Mouse (Mus musculus): ENCODE measurements around the gene Clic1. TPM values are rescaled to one million over a fixed set of nuclear protein-coding genes. Genes with fewer than 3 reads are reported as not detected.

The Clic1 gene
- 25.1 TPM for polyA plus RNA-seq (2014; fragmentation: Illumina TruSeq; extraction: RNeasy Lipid Tissue Mini Kit (QIAGEN cat#74804))

GRCm38 (mm10) chr17:35049561-35050016 is at the start of gene Clic1:
Gene Clic1, plus strand, starts transcription at chr17:35049966.

GRCm38 (mm10) chr17:35000717-35001451 is 48.9 kb upstream of the Clic1 start, which contains the start of gene Vars:
Gene Vars, plus strand, starts transcription at chr17:35000987.

GRCm38 (mm10) chr17:35016376-35016775 is 33.4 kb upstream of the Clic1 start, which contains the start of gene Vwa7:
Gene Vwa7, plus strand, starts transcription at chr17:35016579.

GRCm38 (mm10) chr17:35027277-35028068 is 22.3 kb upstream of the Clic1 start, which contains the start of gene Sapcd1:
Gene Sapcd1, minus strand, starts transcription at chr17:35028016.

GRCm38 (mm10) chr17:35046681-35047455 is 2.9 kb upstream of the Clic1 start, which contains the start of gene Msh5:
Gene Msh5, minus strand, starts transcription at chr17:35046745.

GRCm38 (mm10) chr17:35058911-35059892 is 9.4 kb downstream of the Clic1 start, which contains the start of gene Ddah2:
Gene Ddah2, plus strand, starts transcription at chr17:35059035.

GRCm38 (mm10) chr17:35064951-35065947 is 15.5 kb downstream of the Clic1 start, which contains the start of gene Ly6g6c:
Gene Ly6g6c, plus strand, starts transcription at chr17:35065388.

GRCm38 (mm10) chr17:35066084-35066483 is 16.3 kb downstream of the Clic1 start, which contains the start of gene Mpig6b:
Gene Mpig6b, minus strand, starts transcription at chr17:35066184.

GRCm38 (mm10) chr17:35076507-35077176 is 26.9 kb downstream of the Clic1 start, which contains the start of gene Ly6g6e:
Gene Ly6g6e, plus strand, starts transcription at chr17:35076902.

GRCm38 (mm10) chr17:35077786-35078233 is 28.0 kb downstream of the Clic1 start, which contains the start of gene Ly6g6d:
Gene Ly6g6d, minus strand, starts transcription at chr17:35078065.

GRCm38 (mm10) chr17:35085208-35085865 is 35.6 kb downstream of the Clic1 start, which contains the start of gene Ly6g6f:
Gene Ly6g6f, minus strand, starts transcription at chr17:35085610.

GRCm38 (mm10) chr17:35088825-35089644 is 39.3 kb downstream of the Clic1 start, which contains the start of gene Abhd16a:
Gene Abhd16a, plus strand, starts transcription at chr17:35089263.

GRCm38 (mm10) chr17:35108097-35108496 is 58.3 kb downstream of the Clic1 start, which contains the start of gene Ly6g5c:
Gene Ly6g5c, plus strand, starts transcription at chr17:35108279.

